Mouse (Mus musculus): ENCODE data around the gene Gm7929.
"Not testable (repeated sequence)": the region's sequence is repeated elsewhere in the genome, so short reads cannot be mapped to it uniquely, and the experiment has no call there.

Gm7929 gene

GRCm38 (mm10) chr14:41750514-41750913, at the start of gene Gm7929:
TSS of gene Gm7929 (minus strand) at chr14:41750614.
- DNase-seq (ENCODE audit: extremely low read depth, low read depth, low spot score): not testable (repeated sequence)

- not testable (repeated sequence) for DNase-seq (ENCODE audit: extremely low read depth, low read depth, low spot score)
These were observed 21.9 kb upstream of the Gm7929 start, which contains the start of gene Gm47189 for GRCm38 (mm10) chr14:41772341-41772740. TSS of gene Gm47189 (minus strand) at chr14:41772441.

- not testable (repeated sequence) for DNase-seq (ENCODE audit: extremely low read depth, low read depth, low spot score)
These were observed 5.5 kb upstream of the Gm7929 start for GRCm38 (mm10) chr14:41755931-41756330.

- not testable (repeated sequence) for DNase-seq (ENCODE audit: extremely low read depth, low read depth, low spot score)
These were observed 27.0 kb downstream of the Gm7929 start for GRCm38 (mm10) chr14:41723437-41723836.

- not testable (repeated sequence) for DNase-seq (ENCODE audit: extremely low read depth, low read depth, low spot score)
These were observed 33.2 kb downstream of the Gm7929 start for GRCm38 (mm10) chr14:41717180-41717579.

- not testable (repeated sequence) for DNase-seq (ENCODE audit: extremely low read depth, low read depth, low spot score)
These were observed 48.6 kb downstream of the Gm7929 start, which contains the start of gene Gm8068 for GRCm38 (mm10) chr14:41701785-41702184. TSS of gene Gm8068 (minus strand) at chr14:41701885.
